Mouse (Mus musculus) liver, embryonic 14.5 days (tissue): Measurements from ENCODE around the gene Cdkn2a.

ENCODE experiments used
- CTCF ChIP-seq: IDR thresholded peaks from 2 replicates; pipeline ENCODE4 v1.5.1; 2016; ENCODE audit warnings: antibody characterized with exemption, low read depth, control low read depth
- EP300 ChIP-seq: IDR thresholded peaks from 2 replicates; pipeline ENCODE4 v1.6.1; 2016; ENCODE audit warnings: antibody characterized with exemption, low read depth

GRCm38 (mm10) chr4:89286566-89286965 lies 7.9 kb downstream of the Cdkn2a start:
- no peak for TF ChIP-seq CTCF
- TF ChIP-seq EP300: no peak
